Mouse (Mus musculus) heart, adult 9 months (tissue): Measurements from ENCODE around the gene Ak9.

Source experiments
- DNase-seq, 2 experiments: peaks; one replicate each; pipeline ENCODE4 v3.0.0; 2022; ENCODE audit warnings: low spot score in 2 of 2

Gene Ak9

DNA sequence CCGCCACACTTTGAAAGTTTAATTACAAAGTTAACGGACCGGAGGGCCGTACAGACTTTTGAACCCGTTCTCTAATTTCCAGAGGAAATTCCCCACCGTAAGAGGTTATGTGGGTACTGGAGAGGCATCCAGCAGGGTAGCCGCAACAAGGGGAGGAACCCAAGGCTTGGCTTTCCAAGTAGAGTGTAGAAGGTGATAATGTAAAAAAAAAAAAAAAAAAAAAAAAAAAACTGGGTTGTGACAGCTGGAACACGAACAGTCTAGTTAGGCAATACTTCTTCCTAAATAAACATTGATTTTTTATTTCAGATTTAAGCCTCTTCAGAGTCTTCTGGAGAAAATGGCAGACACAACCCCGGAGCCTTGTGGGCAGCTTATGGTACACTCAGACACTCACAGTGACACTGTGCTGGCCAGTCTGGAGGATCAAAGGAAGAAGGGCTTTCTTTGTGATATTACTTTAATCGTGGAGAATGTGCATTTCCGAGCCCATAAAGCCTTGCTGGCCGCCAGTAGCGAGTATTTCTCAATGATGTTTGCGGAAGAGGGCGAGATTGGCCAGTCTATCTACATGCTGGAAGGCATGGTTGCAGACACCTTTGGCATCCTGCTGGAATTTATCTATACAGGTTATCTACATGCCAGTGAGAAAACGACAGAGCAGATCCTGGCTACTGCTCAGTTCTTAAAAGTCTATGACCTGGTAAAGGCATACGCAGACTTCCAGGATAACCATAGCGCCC is 147.2 kb downstream of the Ak9 start:
- DNase-seq: no peak

DNA sequence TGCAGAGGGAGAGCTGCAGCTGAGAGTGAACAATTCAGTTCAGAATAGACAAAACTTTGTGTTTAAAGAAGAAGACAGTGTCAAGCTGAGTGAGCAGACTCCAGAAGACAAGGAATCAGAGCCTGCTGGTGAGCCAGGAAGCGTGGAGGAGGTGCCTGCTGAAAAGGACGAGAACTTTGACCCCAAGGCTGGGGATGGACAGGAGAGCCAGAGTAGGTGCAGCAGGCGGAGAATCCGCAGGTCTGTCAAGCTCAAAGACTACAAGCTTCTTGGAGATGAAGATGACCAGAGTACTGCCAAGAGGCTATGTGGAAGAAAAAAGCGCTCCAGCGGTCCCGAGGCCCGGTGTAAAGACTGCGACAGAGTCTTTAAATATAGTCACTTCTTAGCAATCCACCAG is 147.9 kb downstream of the Ak9 start:
- DNase-seq: no peak

DNA sequence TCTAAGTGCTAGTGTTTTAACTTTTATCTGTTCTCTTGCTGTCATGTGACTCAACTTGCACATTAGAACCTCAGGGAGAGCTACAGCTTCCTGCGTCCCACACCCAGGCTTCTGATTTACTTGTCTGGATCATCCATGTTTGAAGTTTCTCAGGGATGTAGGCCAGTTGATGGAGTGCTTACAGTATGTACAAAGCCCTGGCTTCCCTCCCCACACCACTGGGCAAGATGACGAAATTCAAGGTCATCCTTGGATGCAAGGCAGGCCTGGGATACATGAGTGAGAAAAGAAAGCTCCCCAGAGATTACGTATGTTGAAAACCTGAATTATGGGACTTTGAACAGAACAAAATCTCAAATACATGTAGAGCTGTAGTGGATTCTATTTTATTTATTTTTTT is 149.0 kb downstream of the Ak9 start:
- DNase-seq: no peak

DNA sequence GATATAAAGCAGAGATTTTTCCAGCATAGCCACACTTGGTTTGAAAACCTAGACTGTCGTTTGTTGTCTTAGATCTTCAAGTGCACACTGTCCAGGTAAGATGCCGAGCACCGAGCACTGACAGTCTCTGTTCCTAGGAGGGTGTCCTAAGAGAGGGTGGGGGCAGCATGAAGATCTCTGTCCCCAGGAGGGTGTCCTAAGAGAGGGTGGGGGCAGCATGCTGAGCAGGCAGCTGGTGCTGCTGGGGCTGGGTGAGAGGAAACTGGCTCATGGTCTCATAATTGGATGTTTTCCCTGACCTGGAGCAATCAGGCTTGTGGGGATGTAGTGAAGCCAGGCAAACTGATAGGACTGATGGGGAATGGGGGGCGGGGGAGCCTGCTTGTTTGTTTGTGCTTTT is 156.2 kb downstream of the Ak9 start:
- DNase-seq: no peak

DNA sequence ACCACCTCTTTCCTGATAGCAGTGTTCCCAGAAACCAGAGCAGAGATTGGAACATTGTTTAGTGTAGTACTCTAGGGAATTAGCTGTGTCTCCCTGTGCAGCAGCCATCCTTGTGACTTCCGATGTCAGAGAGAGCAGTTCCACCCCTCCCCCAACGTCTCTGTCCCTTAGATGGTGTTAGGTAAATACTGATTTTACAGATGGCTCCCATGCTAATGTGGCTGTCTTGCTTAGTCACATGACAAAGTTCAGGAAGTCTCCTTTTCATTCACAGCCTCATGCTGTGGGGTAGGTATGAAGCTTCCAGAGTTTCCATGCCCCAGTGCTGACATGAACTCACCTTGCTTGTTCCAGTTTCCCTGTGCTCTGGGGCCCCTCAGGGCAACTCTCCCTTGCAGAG is 156.7 kb downstream of the Ak9 start:
- no peak for DNase-seq

DNA sequence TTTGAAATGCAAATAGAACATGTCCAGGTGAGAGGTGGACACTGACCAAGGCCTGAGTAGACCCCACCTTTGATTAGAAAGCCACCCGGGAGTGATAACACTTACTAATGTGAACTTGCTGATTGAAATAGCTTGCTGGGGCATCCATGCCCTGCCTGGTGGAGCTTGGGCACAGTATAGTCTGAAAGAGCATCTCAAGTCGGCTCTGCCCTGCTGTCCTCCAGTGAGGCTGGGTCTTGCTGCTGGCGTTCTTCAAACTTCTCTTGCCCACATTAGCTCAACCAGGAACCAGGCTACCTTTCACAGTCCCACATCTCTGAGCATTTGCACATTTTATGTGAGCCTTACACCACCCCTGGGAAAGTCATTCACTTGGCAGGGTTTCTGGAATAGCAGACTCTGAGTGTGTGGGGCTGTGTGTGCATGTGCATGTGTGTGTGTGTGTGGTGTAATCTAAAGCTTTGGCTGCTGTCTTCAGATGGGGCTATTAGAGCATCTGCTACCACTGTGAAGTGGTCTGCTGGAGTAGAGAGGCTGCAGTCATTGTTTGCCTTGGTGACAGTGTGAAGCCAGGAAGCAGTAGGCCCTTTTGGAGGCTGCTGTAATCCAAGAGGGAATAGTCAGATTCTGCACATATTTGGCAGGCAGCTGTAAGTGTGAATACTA is 157.4 kb downstream of the Ak9 start:
- DNase-seq: no peak

DNA sequence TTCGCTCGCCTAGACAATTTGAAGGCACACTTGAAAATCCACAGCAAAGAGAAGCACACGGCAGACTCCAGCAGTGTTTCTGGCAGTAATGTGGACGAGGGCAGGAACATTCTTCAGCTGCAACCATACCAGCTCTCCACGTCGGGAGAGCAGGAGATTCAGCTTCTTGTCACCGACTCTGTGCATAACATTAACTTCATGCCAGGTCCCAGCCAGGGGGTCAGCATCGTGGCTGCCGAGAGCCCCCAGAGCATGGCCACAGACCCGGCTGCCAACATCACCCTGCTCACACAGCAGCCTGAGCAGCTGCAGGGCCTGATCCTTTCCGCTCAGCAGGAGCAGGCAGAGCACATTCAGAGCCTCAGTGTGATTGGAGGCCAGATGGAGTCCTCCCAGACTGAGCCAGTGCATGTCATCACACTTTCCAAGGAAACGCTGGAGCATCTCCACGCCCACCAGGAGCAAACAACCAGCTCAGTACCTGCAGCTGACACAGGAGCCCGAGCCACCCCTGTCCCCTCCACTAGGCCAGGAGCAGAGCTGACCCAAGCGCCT is 160.7 kb downstream of the Ak9 start:
- DNase-seq: no peak

DNA sequence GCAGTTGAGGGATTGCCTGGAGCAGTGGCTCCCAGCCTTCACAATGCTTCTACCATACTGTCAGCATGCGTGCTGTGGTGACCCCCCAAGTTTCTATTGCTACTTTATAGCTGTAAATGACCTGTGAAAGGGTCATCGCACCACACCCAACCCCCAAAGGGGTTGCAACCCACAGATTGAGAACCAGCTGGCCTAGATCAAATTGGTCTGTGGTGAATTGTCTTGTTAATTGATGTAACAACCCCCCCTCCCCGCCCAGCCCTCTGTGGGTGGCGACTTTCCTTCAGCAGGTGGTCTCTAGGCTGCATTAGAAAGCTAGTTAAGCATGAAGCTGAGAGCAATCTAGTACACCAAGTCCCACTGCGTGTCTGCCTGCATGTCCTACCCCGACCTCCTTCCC is 163.5 kb downstream of the Ak9 start:
- no peak for DNase-seq

DNA sequence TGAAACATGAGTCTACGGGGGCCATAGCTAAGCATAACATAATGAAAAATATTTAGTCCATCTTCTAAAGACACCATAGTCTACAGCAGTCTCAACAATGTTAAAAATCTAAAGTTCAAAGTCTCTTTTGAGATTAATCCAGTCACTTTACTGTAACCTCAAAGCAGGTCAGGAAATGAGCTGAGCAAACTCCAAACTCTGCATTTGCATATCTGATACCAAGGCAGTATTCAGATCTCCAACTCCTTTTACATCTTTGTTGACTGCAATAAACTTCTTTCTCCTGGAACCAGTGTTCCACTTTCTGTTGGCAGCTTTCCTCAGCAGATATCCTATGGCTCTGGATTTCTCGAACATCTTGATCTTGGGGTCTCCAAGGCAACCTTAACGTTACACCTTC is 166.9 kb downstream of the Ak9 start:
- DNase-seq: no peak

DNA sequence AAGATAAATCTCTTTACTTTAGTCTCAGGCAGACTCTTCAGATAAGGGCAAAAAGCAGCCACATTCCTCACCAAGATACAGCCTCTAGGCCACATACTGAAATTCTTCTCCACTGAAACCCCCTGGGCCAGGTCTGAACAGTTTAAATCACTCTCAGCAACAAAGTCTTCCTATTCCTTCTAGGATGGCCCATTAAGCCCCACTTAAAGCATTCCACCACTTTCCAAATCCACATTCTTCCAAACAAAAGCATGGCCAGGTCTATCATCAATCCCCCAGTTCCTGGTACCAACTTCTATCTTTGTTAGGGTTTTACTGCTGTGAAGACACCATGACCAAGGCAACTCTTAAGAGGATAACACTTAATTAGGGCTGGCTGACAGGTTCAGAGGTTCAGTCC is 168.8 kb downstream of the Ak9 start:
- no peak for DNase-seq

DNA sequence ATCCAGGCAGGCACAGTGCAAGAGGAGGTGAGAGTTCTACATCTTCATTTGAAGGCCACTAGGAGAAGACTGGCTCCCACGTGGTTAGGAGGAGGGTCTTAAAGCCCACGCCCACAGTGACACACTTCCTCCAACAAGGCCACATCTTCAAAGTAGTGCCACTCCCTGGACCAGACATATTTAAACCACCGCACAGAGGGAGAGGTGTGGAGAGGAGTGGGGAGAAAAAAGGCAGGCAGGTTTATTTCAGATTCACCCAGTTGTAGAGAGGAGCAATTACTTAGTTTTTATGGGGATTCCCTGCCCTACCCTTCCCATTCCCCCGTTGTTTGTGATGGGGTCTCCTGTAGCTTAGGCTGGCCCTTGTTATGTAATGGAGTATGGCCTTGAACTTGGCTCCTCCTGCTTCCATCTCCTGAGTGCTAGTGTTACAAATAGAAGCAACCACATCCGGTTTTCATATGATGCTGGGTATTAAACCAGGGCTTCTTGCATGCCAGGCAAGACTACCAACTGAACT is 169.2 kb downstream of the Ak9 start:
- DNase-seq: no peak

DNA sequence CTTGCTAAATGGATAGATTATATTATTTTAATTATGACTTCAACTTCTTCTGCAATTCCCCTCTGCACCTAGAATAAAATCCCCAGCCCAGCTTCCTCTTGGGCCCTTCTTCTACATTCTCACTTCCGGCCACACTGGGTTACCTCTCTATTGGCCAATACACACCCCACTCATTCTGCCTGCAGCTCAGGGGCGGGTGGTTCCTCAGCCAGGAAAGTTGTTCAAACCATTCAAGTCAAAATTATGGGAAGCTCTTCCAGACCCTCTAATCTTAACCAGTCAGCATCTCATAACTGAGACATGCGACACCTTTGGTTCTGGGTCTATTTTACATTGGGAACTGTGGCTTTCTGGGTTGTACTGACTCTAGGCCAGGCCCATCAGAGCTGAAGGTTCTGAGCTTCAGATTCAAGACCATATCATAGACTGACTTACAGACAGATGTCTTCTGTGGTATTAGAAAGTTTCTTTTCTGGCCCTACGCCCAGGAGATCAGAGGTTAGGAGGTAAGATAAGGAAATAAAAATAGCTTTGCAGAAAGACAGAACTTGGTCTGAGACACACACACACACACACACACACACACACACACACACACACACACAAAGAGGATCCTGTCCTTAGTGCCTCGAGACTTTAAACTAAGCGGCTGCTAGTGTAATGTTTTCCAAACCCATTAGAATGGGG is 170.1 kb downstream of the Ak9 start:
- peak; percentile 69 to 81 for DNase-seq

DNA sequence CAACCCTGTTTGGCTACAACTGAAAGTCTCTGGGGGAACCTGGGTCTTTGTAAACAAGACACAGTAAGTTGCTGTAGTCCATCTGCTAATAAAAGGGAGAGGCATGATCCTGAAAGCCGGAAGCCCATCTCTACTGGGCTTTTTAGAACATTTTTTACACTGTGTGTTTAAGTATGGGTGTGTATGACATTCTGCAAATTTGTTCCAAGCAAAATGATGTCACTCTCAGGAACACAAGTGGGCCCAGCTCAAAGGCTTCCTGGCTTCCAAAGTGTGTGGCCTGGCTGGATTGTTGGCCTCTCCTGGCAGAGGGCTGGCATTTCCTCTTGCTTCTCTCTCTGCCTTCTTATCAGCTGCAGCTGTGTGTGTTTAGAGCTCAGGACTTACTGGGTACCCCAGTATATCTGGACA is 171.2 kb downstream of the Ak9 start:
- peak; percentile 59 to 65 for DNase-seq

DNA sequence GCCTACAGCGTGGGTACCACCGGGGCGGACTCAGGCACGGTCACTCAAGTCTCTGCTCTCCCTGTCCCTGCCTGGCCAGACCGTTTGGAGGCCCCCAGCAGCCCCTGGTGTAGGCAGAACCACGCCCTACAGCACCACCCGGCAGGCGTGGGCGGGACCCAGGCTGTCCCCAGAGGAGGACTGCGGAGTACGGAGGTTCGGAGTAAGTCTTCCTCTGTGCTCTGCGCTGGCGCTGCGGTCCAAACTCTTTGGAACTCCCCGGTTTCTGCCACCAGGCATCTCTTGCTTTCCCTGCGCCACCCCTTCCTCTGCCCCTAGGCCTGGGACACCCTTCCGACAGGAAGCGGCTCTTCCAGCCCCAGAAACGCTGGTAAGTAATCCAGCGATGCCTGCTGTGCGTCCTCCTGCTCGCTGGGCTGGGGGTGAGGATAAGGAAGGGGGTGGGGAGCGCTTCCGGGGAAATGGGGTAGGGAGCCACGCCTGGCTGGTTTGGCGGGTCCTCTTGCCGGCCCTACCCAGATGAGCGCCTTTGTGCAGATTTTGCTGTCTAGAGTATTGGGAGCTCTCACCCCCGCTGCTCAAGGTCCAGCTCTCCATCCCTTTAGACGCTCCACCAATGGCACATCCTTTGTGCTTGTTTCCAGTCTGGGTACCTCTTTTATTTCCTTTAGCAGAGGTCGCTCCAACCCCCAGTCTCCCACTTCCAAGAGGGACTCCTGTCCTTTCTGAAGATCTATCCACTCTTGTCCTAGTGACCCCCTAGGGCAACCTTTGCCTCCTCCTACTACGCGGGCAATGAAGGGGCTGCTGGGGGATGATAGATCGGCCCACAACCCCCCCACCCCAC is 172.6 kb downstream of the Ak9 start, which contains the start of gene Mical1:
Mical1 (plus strand) TSS at position 144 of the 847 bp plus-strand sequence.
- peak; percentile 72 to 78 for DNase-seq

DNA sequence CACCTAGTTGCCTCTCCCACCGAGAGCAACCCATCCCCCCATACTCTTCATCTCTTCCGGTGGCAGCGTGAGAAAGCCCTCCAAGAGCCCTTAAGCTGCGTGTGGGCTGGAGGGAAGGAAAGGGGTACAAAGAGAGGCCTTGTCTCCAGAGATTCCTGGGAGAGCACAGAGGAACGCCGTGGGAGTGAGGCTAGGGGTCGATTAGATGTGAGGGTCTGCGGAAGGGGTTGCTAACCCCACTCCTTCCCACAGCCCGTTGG is 173.2 kb downstream of the Ak9 start:
- no peak for DNase-seq

DNA sequence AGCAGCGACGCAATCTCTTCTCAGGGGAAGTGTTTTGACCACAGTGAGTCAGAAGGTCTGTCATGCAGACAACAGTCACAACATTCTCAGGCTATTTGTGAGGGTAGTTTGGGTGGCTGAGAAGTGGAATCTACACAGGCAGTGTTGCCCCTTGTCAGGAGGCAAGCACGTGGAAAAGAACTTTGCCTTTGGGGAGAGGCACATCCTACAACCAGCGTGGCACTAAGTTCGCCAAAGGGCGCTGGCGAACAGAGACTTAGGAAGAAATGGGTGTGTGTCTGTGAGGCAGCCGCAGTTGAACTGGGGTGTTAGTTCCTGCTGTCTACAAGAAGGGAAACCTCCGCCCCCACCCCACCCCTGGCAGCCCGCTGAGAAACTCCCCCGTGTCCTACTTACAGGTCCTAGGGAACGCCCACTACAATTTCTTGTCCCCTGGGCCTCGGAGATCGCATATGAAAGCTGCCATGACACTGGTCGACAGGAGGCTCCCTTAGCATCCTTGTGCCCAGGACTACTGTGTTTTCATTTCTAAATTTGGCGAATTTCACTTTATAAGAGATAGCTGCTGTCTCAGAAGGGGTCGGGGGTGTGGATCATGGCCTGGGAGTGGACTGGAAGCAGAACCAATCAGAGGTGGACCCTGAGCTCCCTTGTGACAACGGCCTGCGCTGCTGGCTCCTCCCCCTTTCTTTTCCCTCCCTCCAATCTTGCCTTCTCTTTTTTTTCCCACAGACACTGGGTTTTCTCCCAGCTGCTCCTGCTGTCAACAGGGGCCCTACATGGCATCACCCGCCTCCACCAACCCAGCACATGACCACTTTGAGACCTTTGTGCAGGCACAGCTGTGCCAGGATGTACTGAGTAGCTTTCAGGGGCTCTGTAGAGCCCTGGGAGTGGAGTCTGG is 173.8 kb downstream of the Ak9 start:
- DNase-seq: peak; percentile 87 to 88

DNA sequence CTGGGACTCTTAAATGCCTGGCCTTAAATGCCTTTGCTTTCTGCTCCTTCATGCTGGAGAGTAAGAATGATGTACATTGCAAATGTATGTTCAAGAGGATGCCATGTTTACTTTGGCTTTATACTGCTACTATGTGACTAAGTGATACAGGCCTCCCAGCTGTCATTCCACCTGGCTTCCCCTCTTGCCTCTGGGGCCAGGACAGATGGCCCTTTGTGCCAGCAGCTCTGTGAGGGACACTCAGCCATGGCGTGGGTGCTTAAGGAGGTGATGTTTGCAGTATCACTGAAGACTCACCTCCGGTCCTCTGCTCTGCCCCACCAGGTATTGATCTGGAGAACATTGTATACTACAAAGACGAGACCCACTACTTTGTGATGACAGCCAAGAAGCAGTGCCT is 176.2 kb downstream of the Ak9 start:
- DNase-seq: no peak

DNA sequence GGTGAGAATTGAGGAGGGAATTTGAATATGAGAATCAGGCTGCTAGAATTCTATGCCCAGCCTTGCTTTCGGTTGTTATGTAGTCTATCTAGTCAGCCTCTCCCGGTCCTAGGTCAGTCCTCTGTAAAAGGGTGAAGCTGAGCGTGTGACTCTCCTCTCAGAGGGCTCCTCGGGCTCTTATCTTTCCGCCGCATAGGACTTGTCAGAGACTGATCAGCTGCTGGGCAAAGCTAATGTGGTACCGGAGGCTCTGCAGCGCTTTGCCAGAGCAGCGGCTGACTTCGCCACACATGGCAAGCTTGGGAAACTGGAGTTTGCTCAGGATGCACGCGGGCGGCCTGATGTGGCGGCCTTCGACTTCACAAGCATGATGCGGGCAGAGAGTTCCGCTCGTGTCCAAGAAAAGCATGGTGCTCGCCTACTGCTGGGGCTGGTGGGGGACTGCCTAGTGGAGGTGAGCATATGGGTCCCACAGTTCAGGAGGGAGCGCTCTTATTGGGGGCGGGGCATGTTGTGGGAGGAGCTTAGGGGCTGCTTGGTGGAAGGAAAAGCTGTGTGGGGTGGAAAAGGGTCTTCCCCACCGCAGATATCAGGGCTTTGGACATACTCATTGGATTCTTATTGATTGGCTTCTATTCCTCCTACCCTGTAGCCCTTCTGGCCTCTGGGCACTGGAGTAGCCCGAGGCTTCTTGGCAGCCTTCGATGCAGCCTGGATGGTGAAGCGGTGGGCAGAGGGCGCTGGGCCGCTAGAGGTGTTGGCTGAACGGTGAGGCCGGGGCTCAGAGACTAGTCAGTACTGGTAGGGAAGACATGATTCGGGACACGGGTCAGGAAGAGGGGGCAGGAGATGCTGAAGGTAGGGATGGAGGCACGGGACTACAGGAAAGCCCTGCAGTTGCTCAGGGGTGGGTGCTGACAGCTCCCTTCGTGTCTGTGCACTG is 177.4 kb downstream of the Ak9 start:
- DNase-seq: no peak

DNA sequence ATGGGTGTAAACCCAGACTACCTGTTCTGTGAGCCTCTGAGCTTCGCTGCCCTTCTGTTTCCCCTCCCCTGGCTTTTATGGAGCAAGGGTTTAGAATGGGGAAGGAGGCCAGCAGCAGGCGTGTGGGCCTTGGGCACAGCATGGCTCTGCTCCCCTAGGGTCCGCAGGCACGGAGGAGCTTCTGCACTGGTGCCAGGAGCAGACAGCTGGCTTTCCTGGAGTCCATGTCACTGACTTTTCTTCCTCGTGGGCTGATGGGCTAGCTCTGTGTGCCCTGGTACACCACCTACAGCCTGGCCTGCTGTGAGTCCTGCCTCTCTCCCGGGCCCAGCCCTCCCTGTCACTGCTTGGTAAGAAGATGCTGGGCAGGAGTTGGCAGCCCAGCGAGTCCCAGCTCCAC is 178.7 kb downstream of the Ak9 start:
- DNase-seq: no peak
